Mouse (Mus musculus) left cerebral cortex, postnatal 36 days (tissue): ENCODE measurements around the gene Pla2g15. TPM values are rescaled to one million over a fixed set of nuclear protein-coding genes. Genes with fewer than 3 reads are reported as not detected.

ENCODE experiments used
- DNase-seq, 2 experiments: peaks; one replicate each; pipeline ENCODE4 v3.0.0; 2021 to 2022; ENCODE audit warnings: low spot score in 2 of 2, mixed read lengths in 1 of 2
- intact Hi-C: fragments of 180-260 bp; cut with DNase I; formaldehyde crosslinking; loops from one replicate; pipeline ENCODE4 v1.15.1; 2025
- total RNA-seq, 2 experiments: library from RNA; stranded (reverse); gene quantifications; 2 replicates each; pipeline ENCODE4 v1.2.3; 2021

Pla2g15 gene
- total RNA-seq, 2 experiments from 2014 or later = 25.9 to 26.3 TPM

DNA sequence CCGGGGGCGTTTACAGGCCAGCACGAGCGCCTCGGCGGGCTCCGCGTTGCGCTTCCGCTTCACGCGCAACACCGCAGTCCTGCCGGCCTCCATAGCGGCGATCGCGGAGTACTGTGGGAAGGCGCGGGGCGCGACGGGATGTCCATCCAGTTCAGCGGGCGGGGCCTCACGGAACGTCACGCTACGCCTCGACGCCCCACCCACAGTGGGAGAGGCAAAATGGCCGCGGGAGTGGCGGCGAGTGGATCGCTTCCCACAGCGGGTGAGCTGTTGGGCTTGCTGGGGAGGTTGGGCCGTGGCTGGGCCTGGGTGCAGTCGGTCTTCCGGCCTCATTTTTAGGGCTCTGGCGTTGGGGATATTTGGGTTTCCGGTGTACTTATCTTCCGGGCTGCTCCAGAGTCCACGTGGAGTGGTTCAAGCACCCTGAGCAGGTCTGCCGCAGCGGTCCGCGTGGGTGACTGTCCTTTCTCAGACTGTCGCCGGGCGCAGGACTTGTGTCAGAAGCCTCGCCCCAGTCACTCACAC lies 60.7 kb downstream of the Pla2g15 start, which contains the start of the genes Slc7a6os and Prmt7:
Gene Slc7a6os (minus strand): TSS at position 115 of the 525 bp plus-strand sequence.
Gene Prmt7 (plus strand): TSS at position 116 of the 525 bp plus-strand sequence.
- DNase-seq = peak; percentile 98
- intact Hi-C loops = loop anchor here (2.0 to 5.0 kb wide), 2 partner anchors 44 to 126 kb away; partner anchors contain the start of genes Slc7a6 and Smpd3

DNA sequence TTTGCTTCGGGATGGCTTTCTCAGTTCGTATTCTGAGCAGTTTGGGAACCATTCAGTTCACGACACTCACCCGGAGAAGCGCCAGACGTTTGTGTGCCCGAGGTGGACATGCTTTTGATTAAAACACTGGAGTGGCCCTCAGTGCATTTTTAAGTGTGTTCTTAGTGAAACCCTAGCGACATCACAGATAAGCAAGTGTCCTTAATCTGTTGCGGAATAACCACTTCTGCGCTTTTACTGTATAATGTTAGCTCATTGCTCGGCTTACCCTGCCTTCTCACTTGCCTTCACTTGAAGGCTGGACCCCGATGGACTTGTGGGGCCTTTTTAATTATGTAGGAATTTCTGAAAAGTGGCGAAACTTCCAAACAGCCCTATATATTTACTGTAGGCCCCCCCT lies 61.2 kb downstream of the Pla2g15 start:
- DNase-seq = no peak
- intact Hi-C loops = loop anchor here (2.0 to 5.0 kb wide), 2 partner anchors 44 to 125 kb away; partner anchors contain the start of genes Slc7a6 and Smpd3

GRCm38 (mm10) chr8:106213959-106214358 lies 63.8 kb downstream of the Pla2g15 start:
- intact Hi-C loops = loop anchor here (5.0 kb wide), 1 partner anchor 47 kb away; the partner anchor contains the start of gene Slc7a6
- DNase-seq = no peak

Other genes starting within 250 kb of the Pla2g15 start
- 1 to 10 TPM; 8.6 to 9.7 TPM for gene Pskh1, start 250.0 kb upstream of the Pla2g15 start, total RNA-seq
- 1 to 10 TPM in 1 of 2 experiments, under 1 TPM in 1; 0.79 to 1.9 TPM for gene Ctrl, start 216.5 kb upstream of the Pla2g15 start, total RNA-seq
- gene Psmb10, start 212.0 kb upstream of the Pla2g15 start, total RNA-seq = 100 to 1,000 TPM in 1 of 2 experiments, 10 to 100 TPM in 1; 80.6 to 117 TPM
- gene Lcat, start 207.0 kb upstream of the Pla2g15 start, total RNA-seq = 10 to 100 TPM; 26.7 to 29.0 TPM
- gene Slc12a4, start 184.3 kb upstream of the Pla2g15 start, total RNA-seq = 10 to 100 TPM; 18.6 to 20.0 TPM
- not detected for gene Dpep3, start 171.0 kb upstream of the Pla2g15 start, total RNA-seq
- gene Dus2, start 159.1 kb upstream of the Pla2g15 start, total RNA-seq = 10 to 100 TPM; 16.4 to 19.3 TPM
- gene Dpep2nb, start 144.4 kb upstream of the Pla2g15 start, total RNA-seq = under 1 TPM; 0.30 to 0.36 TPM
- gene Ddx28, start 138.5 kb upstream of the Pla2g15 start, total RNA-seq = 10 to 100 TPM; 14.0 to 16.3 TPM
- gene Nfatc3, start 91.6 kb upstream of the Pla2g15 start, total RNA-seq = 10 to 100 TPM; 10.7 to 13.3 TPM
- gene Esrp2, start 13.4 kb upstream of the Pla2g15 start, total RNA-seq = under 1 TPM; 0.30 to 0.36 TPM
- 10 to 100 TPM; 24.0 to 28.7 TPM for gene Slc7a6, start 18.5 kb downstream of the Pla2g15 start, total RNA-seq
- gene Slc7a6os, start 60.5 kb downstream of the Pla2g15 start, total RNA-seq = 10 to 100 TPM; 26.1 to 29.4 TPM
- 10 to 100 TPM; 35.3 to 41.3 TPM for gene Prmt7, start 60.5 kb downstream of the Pla2g15 start, total RNA-seq
- gene Smpd3, start 187.6 kb downstream of the Pla2g15 start, total RNA-seq = 10 to 100 TPM; 59.2 to 69.9 TPM